Mouse (Mus musculus): ENCODE results near the gene Sept8. TPM values are rescaled to one million over a fixed set of nuclear protein-coding genes. Genes with fewer than 3 reads are reported as not detected.

Gene Sept8
- polyA plus RNA-seq, 1 experiment from 2014 or later = 25.6 TPM

Other genes starting within 250 kb of the Sept8 start
- gene Hspa4, start 218.8 kb upstream of the Sept8 start, polyA plus RNA-seq (2015; fragmentation: Nextera tagmentation; extraction: Ambion mirVana) = 91.0 and 94.6 TPM in 2 replicates
- 22.8 and 24.3 TPM in 2 replicates for gene Zcchc10, start 194.6 kb upstream of the Sept8 start, polyA plus RNA-seq (2015; fragmentation: Nextera tagmentation; extraction: Ambion mirVana)
- 32.1 and 38.0 TPM in 2 replicates for gene Aff4, start 168.4 kb upstream of the Sept8 start, polyA plus RNA-seq (2015; fragmentation: Nextera tagmentation; extraction: Ambion mirVana)
- gene Leap2, start 96.1 kb upstream of the Sept8 start, polyA plus RNA-seq (2015; fragmentation: Nextera tagmentation; extraction: Ambion mirVana) = 0.32 and 0.46 TPM in 2 replicates
- 629 and 653 TPM in 2 replicates for gene Uqcrq, start 88.4 kb upstream of the Sept8 start, polyA plus RNA-seq (2015; fragmentation: Nextera tagmentation; extraction: Ambion mirVana)
- 2.2 and 2.3 TPM in 2 replicates for gene Gdf9, start 88.2 kb upstream of the Sept8 start, polyA plus RNA-seq (2015; fragmentation: Nextera tagmentation; extraction: Ambion mirVana)
- gene Gm10447, start 62.1 kb upstream of the Sept8 start, polyA plus RNA-seq (2015; fragmentation: Nextera tagmentation; extraction: Ambion mirVana) = not detected in 2 replicates
- gene Shroom1, start 62.1 kb upstream of the Sept8 start, polyA plus RNA-seq (2015; fragmentation: Nextera tagmentation; extraction: Ambion mirVana) = 1.7 and 2.3 TPM in 2 replicates
- not detected in 2 replicates for gene Gm9837, start 48.8 kb upstream of the Sept8 start, polyA plus RNA-seq (2015; fragmentation: Nextera tagmentation; extraction: Ambion mirVana)
- not detected in 2 replicates for gene Gm9945, start 39.1 kb upstream of the Sept8 start, polyA plus RNA-seq (2015; fragmentation: Nextera tagmentation; extraction: Ambion mirVana)
- 0.23 and 0.32 TPM in 2 replicates for gene Sowaha, start 39.0 kb upstream of the Sept8 start, polyA plus RNA-seq (2015; fragmentation: Nextera tagmentation; extraction: Ambion mirVana)
- gene Kif3a, start 48.1 kb downstream of the Sept8 start, polyA plus RNA-seq (2015; fragmentation: Nextera tagmentation; extraction: Ambion mirVana) = 65.6 and 68.6 TPM in 2 replicates
- gene Il4, start 99.4 kb downstream of the Sept8 start, polyA plus RNA-seq (2015; fragmentation: Nextera tagmentation; extraction: Ambion mirVana) = 1.2 and 1.3 TPM in 2 replicates
- gene Il13, start 115.4 kb downstream of the Sept8 start, polyA plus RNA-seq (2015; fragmentation: Nextera tagmentation; extraction: Ambion mirVana) = not detected in 2 replicates
- gene Rad50, start 188.1 kb downstream of the Sept8 start, polyA plus RNA-seq (2015; fragmentation: Nextera tagmentation; extraction: Ambion mirVana) = 27.2 and 27.7 TPM in 2 replicates
- not detected in 2 replicates for gene Il5, start 201.5 kb downstream of the Sept8 start, polyA plus RNA-seq (2015; fragmentation: Nextera tagmentation; extraction: Ambion mirVana)